Mouse (Mus musculus): ENCODE data around the gene Col9a1. TPM values are rescaled to one million over a fixed set of nuclear protein-coding genes. Genes with fewer than 3 reads are reported as not detected.

The Col9a1 gene
- polyA plus RNA-seq, 1 experiment from 2014 or later: 0.64 TPM

- Histone ChIP-seq H3K9me3 (replicated peaks) (no peaks in the 10 kb centered on the region), H3K4me3 (replicated peaks) (no peak overlapping the region), H3K4me1 (replicated peaks) (no peaks in the 10 kb centered on the region), H3K4me2 (no peak overlapping the region), H3K27me3 (no peaks in the 10 kb centered on the region), H3K9ac (no peak overlapping the region), H3K27ac (replicated peaks) (no peak overlapping the region), H3K36me3 (replicated peaks) (no peaks in the 10 kb centered on the region)
- ATAC-seq (ENCODE audit: insufficient read depth): no peak
- WGBS (ENCODE audit: insufficient replicate concordance): 61% methylated on average over 3 of the region's 3 CpGs
These were observed 1.6 kb upstream of the Col9a1 start for GRCm38 (mm10) chr1:24175761-24176160.

GRCm38 (mm10) chr1:24179856-24180255 lies 2.4 kb downstream of the Col9a1 start:
- Histone ChIP-seq H3K9ac (no peak overlapping the region), H3K27me3 (no peaks in the 10 kb centered on the region), H3K27ac (replicated peaks) (no peak overlapping the region), H3K4me1 (replicated peaks) (no peaks in the 10 kb centered on the region), H3K4me2 (no peak overlapping the region), H3K4me3 (replicated peaks) (no peak overlapping the region), H3K9me3 (replicated peaks) (no peaks in the 10 kb centered on the region), H3K36me3 (replicated peaks) (no peaks in the 10 kb centered on the region)
- WGBS (ENCODE audit: insufficient replicate concordance): 46% methylated on average over 2 of the region's 2 CpGs
- ATAC-seq (ENCODE audit: insufficient read depth): no peak

GRCm38 (mm10) chr1:24184981-24185380 lies 7.6 kb downstream of the Col9a1 start:
- Histone ChIP-seq H3K27me3 (no peaks in the 10 kb centered on the region), H3K9ac (no peak overlapping the region), H3K4me2 (no peak overlapping the region), H3K9me3 (replicated peaks) (no peaks in the 10 kb centered on the region), H3K4me1 (replicated peaks) (no peaks in the 10 kb centered on the region), H3K36me3 (replicated peaks) (no peaks in the 10 kb centered on the region), H3K27ac (replicated peaks) (no peak overlapping the region), H3K4me3 (replicated peaks) (no peak overlapping the region)
- 65% methylated on average over 11 of the region's 11 CpGs for WGBS (ENCODE audit: insufficient replicate concordance)
- no peak for ATAC-seq (ENCODE audit: insufficient read depth)

- no peak overlapping the region for H3K4me3 ChIP-seq (replicated peaks)
- H3K27me3 ChIP-seq: no peaks in the 10 kb centered on the region
- no peaks in the 10 kb centered on the region for H3K36me3 ChIP-seq (replicated peaks)
- WGBS (ENCODE audit: insufficient replicate concordance): 65% methylated on average over 11 of the region's 11 CpGs
- H3K4me1 ChIP-seq (replicated peaks): no peaks in the 10 kb centered on the region
- H3K27ac ChIP-seq (replicated peaks): no peak overlapping the region
- H3K9ac ChIP-seq: no peak overlapping the region
- no peak overlapping the region for H3K4me2 ChIP-seq
- no peak for ATAC-seq (ENCODE audit: insufficient read depth)
- no peaks in the 10 kb centered on the region for H3K9me3 ChIP-seq (replicated peaks)
These were observed 9.6 kb downstream of the Col9a1 start for GRCm38 (mm10) chr1:24186964-24187363.

GRCm38 (mm10) chr1:24191668-24192067 lies 14.3 kb downstream of the Col9a1 start:
- no peak for ATAC-seq (ENCODE audit: insufficient read depth)
- Histone ChIP-seq H3K36me3 (replicated peaks) (no peaks in the 10 kb centered on the region), H3K27ac (replicated peaks) (no peak overlapping the region), H3K9me3 (replicated peaks) (no peaks in the 10 kb centered on the region), H3K9ac (no peak overlapping the region), H3K4me1 (replicated peaks) (no peaks in the 10 kb centered on the region), H3K4me3 (replicated peaks) (no peak overlapping the region), H3K4me2 (no peak overlapping the region), H3K27me3 (no peaks in the 10 kb centered on the region)
- 69% methylated on average over 4 of the region's 4 CpGs for WGBS (ENCODE audit: insufficient replicate concordance)

DNA sequence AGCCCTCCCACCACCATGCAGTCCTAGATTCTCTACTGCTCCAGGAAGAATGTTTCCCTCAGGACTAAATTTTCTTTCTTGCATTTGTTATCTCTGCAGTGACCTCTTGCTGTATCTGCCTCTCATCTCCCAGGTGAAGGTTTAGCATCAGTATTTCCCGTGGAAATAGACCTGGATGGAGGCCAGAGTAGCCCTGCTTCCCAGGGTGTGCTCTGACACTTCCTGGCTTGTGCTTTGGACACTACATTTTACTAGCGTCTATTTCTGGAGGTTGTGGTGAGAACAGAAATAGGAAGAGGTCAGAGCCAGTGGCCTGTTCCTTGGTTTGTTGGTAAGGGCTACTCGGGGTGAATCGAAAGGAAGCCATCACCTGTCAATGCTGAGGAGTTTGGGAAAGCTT lies 16.7 kb downstream of the Col9a1 start:
- ATAC-seq (ENCODE audit: insufficient read depth): no peak
- WGBS (ENCODE audit: insufficient replicate concordance): 19% methylated on average over 4 of the region's 4 CpGs
- H3K4me1 ChIP-seq (replicated peaks): no peaks in the 10 kb centered on the region
- no peaks in the 10 kb centered on the region for H3K27me3 ChIP-seq
- H3K9me3 ChIP-seq (replicated peaks): no peaks in the 10 kb centered on the region
- no peaks in the 10 kb centered on the region for H3K36me3 ChIP-seq (replicated peaks)
- H3K27ac ChIP-seq (replicated peaks): no peak overlapping the region
- H3K4me2 ChIP-seq: no peak overlapping the region
- no peak overlapping the region for H3K4me3 ChIP-seq (replicated peaks)
- H3K9ac ChIP-seq: no peak overlapping the region

- Histone ChIP-seq H3K36me3 (replicated peaks) (no peaks in the 10 kb centered on the region), H3K9me3 (replicated peaks) (no peaks in the 10 kb centered on the region), H3K27me3 (no peaks in the 10 kb centered on the region), H3K4me3 (replicated peaks) (no peak overlapping the region), H3K4me1 (replicated peaks) (no peaks in the 10 kb centered on the region), H3K4me2 (no peak overlapping the region), H3K27ac (replicated peaks) (no peak overlapping the region), H3K9ac (no peak overlapping the region)
- WGBS (ENCODE audit: insufficient replicate concordance): 46% methylated on average over 12 of the region's 12 CpGs
- ATAC-seq (ENCODE audit: insufficient read depth): no peak
These were observed 17.8 kb downstream of the Col9a1 start for GRCm38 (mm10) chr1:24195070-24195840.

- Histone ChIP-seq H3K9me3 (replicated peaks) (no peaks in the 10 kb centered on the region), H3K4me3 (replicated peaks) (no peak overlapping the region), H3K27ac (replicated peaks) (no peak overlapping the region), H3K4me2 (no peak overlapping the region), H3K36me3 (replicated peaks) (no peaks in the 10 kb centered on the region), H3K9ac (no peak overlapping the region), H3K27me3 (no peaks in the 10 kb centered on the region), H3K4me1 (replicated peaks) (no peaks in the 10 kb centered on the region)
- no peak for ATAC-seq (ENCODE audit: insufficient read depth)
- 26% methylated on average over 3 of the region's 3 CpGs for WGBS (ENCODE audit: insufficient replicate concordance)
These were observed 18.6 kb downstream of the Col9a1 start for GRCm38 (mm10) chr1:24195951-24196517.

GRCm38 (mm10) chr1:24211621-24212385 lies 34.4 kb downstream of the Col9a1 start:
- H3K9ac ChIP-seq: no peak overlapping the region
- no peak for ATAC-seq (ENCODE audit: insufficient read depth)
- no peak overlapping the region for H3K4me3 ChIP-seq (replicated peaks)
- 55% methylated on average over 9 of the region's 9 CpGs for WGBS (ENCODE audit: insufficient replicate concordance)
- no peaks in the 10 kb centered on the region for H3K9me3 ChIP-seq (replicated peaks)
- no peak overlapping the region for H3K27ac ChIP-seq (replicated peaks)
- no peaks in the 10 kb centered on the region for H3K36me3 ChIP-seq (replicated peaks)
- no peaks in the 10 kb centered on the region for H3K4me1 ChIP-seq (replicated peaks)
- H3K4me2 ChIP-seq: no peak overlapping the region
- H3K27me3 ChIP-seq: no peaks in the 10 kb centered on the region

GRCm38 (mm10) chr1:24219041-24219440 lies 41.6 kb downstream of the Col9a1 start:
- Histone ChIP-seq H3K36me3 (replicated peaks) (no peaks in the 10 kb centered on the region), H3K27ac (replicated peaks) (no peak overlapping the region), H3K9me3 (replicated peaks) (no peaks in the 10 kb centered on the region), H3K4me2 (no peak overlapping the region), H3K9ac (no peak overlapping the region), H3K4me3 (replicated peaks) (no peak overlapping the region), H3K4me1 (replicated peaks) (no peaks in the 10 kb centered on the region), H3K27me3 (no peaks in the 10 kb centered on the region)
- WGBS (ENCODE audit: insufficient replicate concordance): 67% methylated on average over 6 of the region's 6 CpGs
- ATAC-seq (ENCODE audit: insufficient read depth): no peak

- no peaks in the 10 kb centered on the region for H3K4me1 ChIP-seq (replicated peaks)
- H3K27me3 ChIP-seq: no peaks in the 10 kb centered on the region
- WGBS (ENCODE audit: insufficient replicate concordance): 69% methylated on average over 2 of the region's 2 CpGs
- no peak overlapping the region for H3K27ac ChIP-seq (replicated peaks)
- H3K36me3 ChIP-seq (replicated peaks): no peaks in the 10 kb centered on the region
- no peak overlapping the region for H3K4me2 ChIP-seq
- H3K9me3 ChIP-seq (replicated peaks): no peaks in the 10 kb centered on the region
- no peak overlapping the region for H3K9ac ChIP-seq
- ATAC-seq (ENCODE audit: insufficient read depth): no peak
- H3K4me3 ChIP-seq (replicated peaks): no peak overlapping the region
These were observed 44.8 kb downstream of the Col9a1 start for GRCm38 (mm10) chr1:24222231-24222630.

Measured in liver, embryonic 15.5 days (tissue).